ENCODE assay signal across 16 mouse cellular contexts in the genomic region with DNA sequence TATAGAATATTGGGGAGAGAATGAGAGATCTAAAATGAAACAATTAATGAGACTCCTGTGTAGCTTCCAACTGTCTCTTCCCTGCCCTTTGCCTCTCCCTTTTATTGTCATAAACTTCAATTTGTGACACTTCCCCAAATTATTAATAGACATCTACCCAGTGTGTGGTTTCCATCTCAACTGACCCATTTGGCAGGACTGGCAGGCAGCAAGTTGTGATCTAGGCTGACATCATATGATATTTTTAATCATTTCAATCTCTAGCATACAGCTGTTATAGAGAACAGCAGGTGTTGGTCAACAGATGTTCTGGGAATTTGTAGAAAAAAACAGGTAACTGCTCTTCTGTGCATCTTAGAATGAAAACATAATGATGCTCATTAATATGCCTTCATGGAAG. TPM values are rescaled to one million over a fixed set of nuclear protein-coding genes. Genes with fewer than 3 reads are reported as not detected.
DNase-seq lines count a peak whose midpoint lies in the region; ATAC-seq and TF ChIP-seq lines count a peak whose summit lies in the region.
"Had no signal": no experiment of that assay in that cellular context is flagged by ENCODE, and none has a peak within 500 bp of the region (broad histone marks: within the 10 kb centered on the region; RNA-seq: fewer than 3 reads in every experiment).

No protein-coding gene starts in this region.

- TF ChIP-seq POLR2A in MEL (IDR thresholded peaks at IDR 0.05; ENCODE audit: control insufficient read depth in 1 of 2, insufficient read depth in 1 of 2, low read depth in 1 of 2, low read length in 2 of 2, poor library complexity in 1 of 2) = no peak

- no peak for TF ChIP-seq RAD21 in MEL (IDR thresholded peaks at IDR 0.05; ENCODE audit: low read depth, low read length)

- TF ChIP-seq CTCF in MEL (IDR thresholded peaks at IDR 0.05 in 2 of 3, conservative IDR thresholded peaks at IDR 0.05 in 1 of 3; ENCODE audit: control insufficient read depth in 1 of 3, insufficient read depth in 1 of 3, low read depth in 2 of 3, low read length in 3 of 3, poor library complexity in 1 of 3, severe bottlenecking in 1 of 3) = no peak
- no peak for TF ChIP-seq CTCF in hindbrain, postnatal 0 days (IDR thresholded peaks at IDR 0.05; ENCODE audit: low read depth)

- no peaks in the 10 kb centered on the region for H3K27me3 ChIP-seq in MEL (ENCODE audit: control insufficient read depth in 1 of 2, insufficient read depth in 2 of 2, low read length in 2 of 2)
- H3K27me3 ChIP-seq in splenic B cell, adult 2 months (ENCODE audit: control insufficient read depth, insufficient read depth, low read length, poor library complexity, severe bottlenecking) = no peaks in the 10 kb centered on the region
- no peaks in the 10 kb centered on the region for H3K27me3 ChIP-seq in hindbrain, postnatal 0 days (ENCODE audit: insufficient read depth, low read length)
- H3K27me3 ChIP-seq: embryonic facial prominence, embryonic 12.5 days; hindbrain, embryonic 13.5 days; intestine, embryonic 15.5 days had no signal

- peaks cover 0 to 18% of the 10 kb centered on the region in 2 experiments; a peak in 2 of 4 replicates for H3K36me3 ChIP-seq in MEL (ENCODE audit: control insufficient read depth in 1 of 2, insufficient read depth in 2 of 2, low read length in 2 of 2)
- no peaks in the 10 kb centered on the region for H3K36me3 ChIP-seq in macrophage (ENCODE audit: inconsistent target)
- no peaks in the 10 kb centered on the region for H3K36me3 ChIP-seq in splenic B cell, adult 2 months (ENCODE audit: control insufficient read depth, insufficient read depth, low read length, poor library complexity, severe bottlenecking)
- H3K36me3 ChIP-seq in hindbrain, postnatal 0 days (ENCODE audit: insufficient read depth, low read length) = no peaks in the 10 kb centered on the region
- H3K36me3 ChIP-seq: embryonic facial prominence, embryonic 12.5 days; hindbrain, embryonic 13.5 days; intestine, embryonic 15.5 days had no signal

- no peaks in the 10 kb centered on the region for H3K79me2 ChIP-seq in MEL (ENCODE audit: control insufficient read depth, insufficient read depth, low read length, poor library complexity)
- no peaks in the 10 kb centered on the region for H3K79me2 ChIP-seq in macrophage (ENCODE audit: inconsistent target)

- no peak overlapping the region for H3K27ac ChIP-seq in MEL (ENCODE audit: control insufficient read depth, low read depth, low read length)
- peak overlapping the region; percentile 54 for H3K27ac ChIP-seq in macrophage
- H3K27ac ChIP-seq in hindbrain, postnatal 0 days = no peak overlapping the region
- H3K27ac ChIP-seq: embryonic facial prominence, embryonic 12.5 days; hindbrain, embryonic 13.5 days; intestine, embryonic 15.5 days had no signal

- H3K9ac ChIP-seq in MEL (ENCODE audit: control insufficient read depth, low read depth, low read length, poor library complexity, severe bottlenecking) = no peak overlapping the region
- H3K9ac ChIP-seq in hindbrain, postnatal 0 days (replicated peaks; ENCODE audit: low read length) = no peak overlapping the region
- H3K9ac ChIP-seq: embryonic facial prominence, embryonic 12.5 days; hindbrain, embryonic 13.5 days; intestine, embryonic 15.5 days had no signal

- peak; percentile 57 to 76; a peak in 3 of 4 replicates for TF ChIP-seq EP300 in MEL (IDR thresholded peaks at IDR 0.05; ENCODE audit: low read depth in 1 of 2, low read length in 2 of 2)

- peaks cover 0 to 11% of the 10 kb centered on the region in 2 experiments; a peak in 2 of 4 replicates for H3K4me1 ChIP-seq in MEL (ENCODE audit: control insufficient read depth in 1 of 2, insufficient read depth in 2 of 2, low read length in 2 of 2)
- H3K4me1 ChIP-seq in hindbrain, postnatal 0 days (ENCODE audit: insufficient read depth, low read length) = no peaks in the 10 kb centered on the region
- H3K4me1 ChIP-seq: embryonic facial prominence, embryonic 12.5 days; hindbrain, embryonic 13.5 days; intestine, embryonic 15.5 days had no signal

- H3K4me3 ChIP-seq in MEL (ENCODE audit: control insufficient read depth in 1 of 2, insufficient read depth in 1 of 2, low read depth in 2 of 2, low read length in 2 of 2) (no peak overlapping the region), macrophage (ENCODE audit: inconsistent target) (no peak overlapping the region)
- no peak overlapping the region for H3K4me3 ChIP-seq in hindbrain, postnatal 0 days (ENCODE audit: low read length)
- H3K4me3 ChIP-seq: embryonic facial prominence, embryonic 12.5 days; hindbrain, embryonic 13.5 days; intestine, embryonic 15.5 days had no signal

- ATAC-seq in hindbrain, postnatal 0 days = no peak
- ATAC-seq: activated CD4-positive, CD25-positive, alpha-beta regulatory T cell, adult 4 months; forebrain, embryonic 16.5 days; intestine, embryonic 15.5 days; Patski had no signal

- H3K4me2 ChIP-seq in hindbrain, postnatal 0 days (ENCODE audit: low read depth, low read length) = no peak overlapping the region
- H3K4me2 ChIP-seq: embryonic facial prominence, embryonic 12.5 days; hindbrain, embryonic 13.5 days; intestine, embryonic 15.5 days had no signal

- no peaks in the 10 kb centered on the region for H3K9me3 ChIP-seq in MEL (replicated peaks; ENCODE audit: insufficient read depth, low read length)
- no peaks in the 10 kb centered on the region for H3K9me3 ChIP-seq in hindbrain, postnatal 0 days (ENCODE audit: low read length)
- H3K9me3 ChIP-seq: embryonic facial prominence, embryonic 12.5 days; hindbrain, embryonic 13.5 days; intestine, embryonic 15.5 days had no signal

- DNase-seq in 416B (ENCODE audit: low read depth) (peak; percentile 53), MEL (ENCODE audit: low read depth, low spot score) (peak; percentile 41)
- DNase-seq in splenic B cell, adult 2 months (ENCODE audit: low read depth, low spot score) = peak; percentile 38
- DNase-seq in hindbrain, postnatal 0 days (ENCODE audit: low spot score) = no peak
- DNase-seq in layer of hippocampus, postnatal 14 days (ENCODE audit: low spot score in 2 of 2) = no peak
- DNase-seq: adrenal gland, postnatal 14 days; cerebellum, postnatal 14 days; gastrocnemius, postnatal 10 days; heart, postnatal 10 days had no signal

TF ChIP-seq in MEL, 35 proteins besides CTCF, POLR2A, EP300 and RAD21:
- peak; percentile 94 for TF ChIP-seq ETS1 (IDR thresholded peaks at IDR 0.05; ENCODE audit: low read depth, low read length)
- TF ChIP-seq SIN3A (IDR thresholded peaks at IDR 0.05; ENCODE audit: low read length) = peak; percentile 42
- peak; percentile 83; the same call in 1 of the 2 replicates for TF ChIP-seq MEF2A (IDR thresholded peaks at IDR 0.05; ENCODE audit: extremely low read depth, insufficient replicate concordance, low read depth, low read length, poor library complexity, severe bottlenecking)
- TF ChIP-seq KAT2A (conservative IDR thresholded peaks at IDR 0.05; ENCODE audit: low read depth, low read length) = no peak
- TF ChIP-seq MYB (IDR thresholded peaks at IDR 0.05; ENCODE audit: low read depth, low read length) = no peak
- no peak for TF ChIP-seq USF2 (IDR thresholded peaks at IDR 0.05; ENCODE audit: borderline replicate concordance in 1 of 2, insufficient read depth in 1 of 2, low read depth in 1 of 2, low read length in 2 of 2)
- no peak for TF ChIP-seq POLR2AphosphoS2 (IDR thresholded peaks at IDR 0.05; ENCODE audit: low read length)
- TF ChIP-seq RCOR1 (IDR thresholded peaks at IDR 0.05; ENCODE audit: low read depth, low read length) = no peak
- peak; percentile 77 for TF ChIP-seq TCF12 (IDR thresholded peaks at IDR 0.05; ENCODE audit: low read depth, low read length)
- TF ChIP-seq USF1 (IDR thresholded peaks at IDR 0.05; ENCODE audit: low read depth, low read length) = no peak
- no peak for TF ChIP-seq CHD1 (IDR thresholded peaks at IDR 0.05; ENCODE audit: low read depth, low read length)
- TF ChIP-seq MXI1 (IDR thresholded peaks at IDR 0.05; ENCODE audit: low read depth, low read length) = no peak
- TF ChIP-seq MAFK (IDR thresholded peaks at IDR 0.05; ENCODE audit: borderline replicate concordance, low read depth, low read length) = no peak
- TF ChIP-seq POLR2AphosphoS5 (IDR thresholded peaks at IDR 0.05; ENCODE audit: borderline replicate concordance, low read depth, low read length) = no peak
- TF ChIP-seq CHD2 (IDR thresholded peaks at IDR 0.05; ENCODE audit: low read length) = no peak
- TF ChIP-seq MYC (IDR thresholded peaks at IDR 0.05; ENCODE audit: low read depth, low read length) = no peak
- TF ChIP-seq TAL1 (IDR thresholded peaks at IDR 0.05; ENCODE audit: low read length) = peak; percentile 26; the same call in 1 of the 2 replicates
- no peak for TF ChIP-seq MAX (IDR thresholded peaks at IDR 0.05; ENCODE audit: low read length)
TF ChIP-seq in MEL: peak in this region for 5.

RNA-seq across cellular contexts. Expression of gene Cd47, which starts 17.0 kb away (rescaled TPM):
- 57.5 and 86.6 TPM in 2 replicates for total RNA-seq in MEL (2012; rRNA removed)
- polyA plus RNA-seq in MEL (2012; ENCODE audit: insufficient read depth in 1 of 2, insufficient read length in 2 of 2, low read depth in 1 of 2, low replicate concordance in 2 of 2, missing spikeins in 1 of 2) (10 to 100 TPM; 45.9 to 51.7 TPM), macrophage (2018) (220 to 294 TPM (median 226 TPM) in 3 replicates)
- 100 to 1,000 TPM in 25 of 26 experiments, 10 to 100 TPM in 1; 99.8 to 292 (median 199) TPM for total RNA-seq in macrophage (2018; cell fraction: chromatin; rRNA removed)
- total RNA-seq in macrophage (2018; cell fraction: cytosol; rRNA removed) = 100 to 1,000 TPM; 255 to 660 (median 372) TPM
- 100 to 1,000 TPM; 189 to 618 (median 367) TPM for total RNA-seq in macrophage (2018; cell fraction: nucleus; rRNA removed)
- 38.9 and 44.3 TPM in 2 replicates for total RNA-seq in hindbrain, postnatal 0 days (2014; rRNA removed)
- 235 and 238 TPM in 2 replicates for polyA plus RNA-seq in hindbrain, postnatal 0 days (2015; fragmentation: Nextera tagmentation; extraction: Ambion mirVana)
- total RNA-seq in layer of hippocampus, postnatal 14 days (2021) = 100 to 1,000 TPM; 230 to 245 TPM

Comparison
In these comparisons a context has a peak if more than half of its experiments do, and no peak if none do; other contexts are left out.
1. DNase-seq: peak in 416B (single experiment), MEL (single experiment) and splenic B cell, adult 2 months (single experiment); none in hindbrain, postnatal 0 days (single experiment) and layer of hippocampus, postnatal 14 days (0 of 2).